Mouse (Mus musculus): ENCODE results near the gene Olfr1008. TPM values are rescaled to one million over a fixed set of nuclear protein-coding genes. Genes with fewer than 3 reads are reported as not detected.

Olfr1008 gene
- polyA plus RNA-seq, 1 experiment from 2014 or later, result not detected

Other genes with a start within 250 kb of the Olfr1008 start
- gene Olfr995, start 245.8 kb upstream of the Olfr1008 start, polyA plus RNA-seq (2015; fragmentation: Nextera tagmentation; extraction: Ambion mirVana), result not detected in 2 replicates
- gene 4833423E24Rik, start 170.4 kb upstream of the Olfr1008 start, polyA plus RNA-seq (2015; fragmentation: Nextera tagmentation; extraction: Ambion mirVana), result 0.15 TPM in 1 of 2 replicates, not detected in the other
- gene Olfr996, start 110.2 kb upstream of the Olfr1008 start, polyA plus RNA-seq (2015; fragmentation: Nextera tagmentation; extraction: Ambion mirVana), result not detected in 2 replicates
- not detected in 2 replicates for gene Olfr998, start 100.5 kb upstream of the Olfr1008 start, polyA plus RNA-seq (2015; fragmentation: Nextera tagmentation; extraction: Ambion mirVana)
- gene Olfr1000, start 77.5 kb upstream of the Olfr1008 start, polyA plus RNA-seq (2015; fragmentation: Nextera tagmentation; extraction: Ambion mirVana), result not detected in 2 replicates
- not detected in 2 replicates for gene Olfr1002, start 38.7 kb upstream of the Olfr1008 start, polyA plus RNA-seq (2015; fragmentation: Nextera tagmentation; extraction: Ambion mirVana)
- not detected in 2 replicates for gene Olfr154, start 25.0 kb upstream of the Olfr1008 start, polyA plus RNA-seq (2015; fragmentation: Nextera tagmentation; extraction: Ambion mirVana)
- gene Olfr1006, start 10.7 kb upstream of the Olfr1008 start, polyA plus RNA-seq (2015; fragmentation: Nextera tagmentation; extraction: Ambion mirVana), result not detected in 2 replicates
- gene Olfr1009, start 26.0 kb downstream of the Olfr1008 start, polyA plus RNA-seq (2015; fragmentation: Nextera tagmentation; extraction: Ambion mirVana), result not detected in 2 replicates
- not detected in 2 replicates for gene Olfr1012, start 73.3 kb downstream of the Olfr1008 start, polyA plus RNA-seq (2015; fragmentation: Nextera tagmentation; extraction: Ambion mirVana)
- not detected in 2 replicates for gene Olfr1013, start 77.7 kb downstream of the Olfr1008 start, polyA plus RNA-seq (2015; fragmentation: Nextera tagmentation; extraction: Ambion mirVana)
- not detected in 2 replicates for gene Olfr1014, start 83.3 kb downstream of the Olfr1008 start, polyA plus RNA-seq (2015; fragmentation: Nextera tagmentation; extraction: Ambion mirVana)
- gene Olfr1015, start 92.6 kb downstream of the Olfr1008 start, polyA plus RNA-seq (2015; fragmentation: Nextera tagmentation; extraction: Ambion mirVana), result not detected in 2 replicates
- not detected in 2 replicates for gene Olfr1016, start 113.1 kb downstream of the Olfr1008 start, polyA plus RNA-seq (2015; fragmentation: Nextera tagmentation; extraction: Ambion mirVana)
- gene Olfr1018, start 129.0 kb downstream of the Olfr1008 start, polyA plus RNA-seq (2015; fragmentation: Nextera tagmentation; extraction: Ambion mirVana), result not detected in 2 replicates
- not detected in 2 replicates for gene Olfr1019, start 156.1 kb downstream of the Olfr1008 start, polyA plus RNA-seq (2015; fragmentation: Nextera tagmentation; extraction: Ambion mirVana)
- gene Olfr1020, start 157.6 kb downstream of the Olfr1008 start, polyA plus RNA-seq (2015; fragmentation: Nextera tagmentation; extraction: Ambion mirVana), result not detected in 2 replicates
- gene Olfr1022, start 179.2 kb downstream of the Olfr1008 start, polyA plus RNA-seq (2015; fragmentation: Nextera tagmentation; extraction: Ambion mirVana), result not detected in 2 replicates
- gene Olfr1023, start 196.2 kb downstream of the Olfr1008 start, polyA plus RNA-seq (2015; fragmentation: Nextera tagmentation; extraction: Ambion mirVana), result not detected in 2 replicates
- gene Olfr1024, start 215.6 kb downstream of the Olfr1008 start, polyA plus RNA-seq (2015; fragmentation: Nextera tagmentation; extraction: Ambion mirVana), result not detected in 2 replicates
- gene Olfr1025-ps1, start 225.8 kb downstream of the Olfr1008 start, polyA plus RNA-seq (2015; fragmentation: Nextera tagmentation; extraction: Ambion mirVana), result not detected in 2 replicates
- not detected in 2 replicates for gene Olfr1026, start 232.1 kb downstream of the Olfr1008 start, polyA plus RNA-seq (2015; fragmentation: Nextera tagmentation; extraction: Ambion mirVana)

All from forebrain, embryonic 16.5 days (tissue).